Mouse (Mus musculus): ENCODE results near the gene Cela3a. TPM values are rescaled to one million over a fixed set of nuclear protein-coding genes. Genes with fewer than 3 reads are reported as not detected.

Cela3a gene
- polyA plus RNA-seq, 1 experiment from 2014 or later, result not detected

GRCm38 (mm10) chr4:137405571-137405970, 4.0 kb downstream of the Cela3a start:
- H3K4me3 ChIP-seq (replicated peaks), result no peak overlapping the region
- 91% methylated on average over 3 of the region's 3 CpGs for WGBS
- no peak overlapping the region for H3K9ac ChIP-seq (replicated peaks)
- H3K4me1 ChIP-seq, result no peaks in the 10 kb centered on the region
- H3K27me3 ChIP-seq (replicated peaks), result no peaks in the 10 kb centered on the region
- H3K36me3 ChIP-seq, result no peaks in the 10 kb centered on the region
- no peak for ATAC-seq (ENCODE audit: low FRiP score)
- no peak overlapping the region for H3K27ac ChIP-seq (replicated peaks)
- no peaks in the 10 kb centered on the region for H3K9me3 ChIP-seq (replicated peaks)
- H3K4me2 ChIP-seq, result no peak overlapping the region

- no peaks in the 10 kb centered on the region for H3K36me3 ChIP-seq
- WGBS, result 82% methylated on average over 15 of the region's 15 CpGs
- no peak for ATAC-seq (ENCODE audit: low FRiP score)
- no peaks in the 10 kb centered on the region for H3K27me3 ChIP-seq (replicated peaks)
- no peak overlapping the region for H3K4me3 ChIP-seq (replicated peaks)
- H3K9ac ChIP-seq (replicated peaks), result no peak overlapping the region
- H3K4me2 ChIP-seq, result no peak overlapping the region
- no peak overlapping the region for H3K27ac ChIP-seq (replicated peaks)
- no peaks in the 10 kb centered on the region for H3K4me1 ChIP-seq
- H3K9me3 ChIP-seq (replicated peaks), result no peaks in the 10 kb centered on the region
Observed at GRCm38 (mm10) chr4:137396641-137397525, 12.7 kb downstream of the Cela3a start.

GRCm38 (mm10) chr4:137393378-137394135, 16.0 kb downstream of the Cela3a start:
- ATAC-seq (ENCODE audit: low FRiP score), result no peak
- H3K4me1 ChIP-seq, result peaks cover 11% of the 10 kb centered on the region
- H3K4me3 ChIP-seq (replicated peaks), result no peak overlapping the region
- H3K36me3 ChIP-seq, result no peaks in the 10 kb centered on the region
- no peak overlapping the region for H3K9ac ChIP-seq (replicated peaks)
- WGBS, result 71% methylated on average over 9 of the region's 9 CpGs
- H3K4me2 ChIP-seq, result no peak overlapping the region
- no peak overlapping the region for H3K27ac ChIP-seq (replicated peaks)
- H3K27me3 ChIP-seq (replicated peaks), result no peaks in the 10 kb centered on the region
- no peaks in the 10 kb centered on the region for H3K9me3 ChIP-seq (replicated peaks)

GRCm38 (mm10) chr4:137392874-137393273, 16.7 kb downstream of the Cela3a start:
- 91% methylated on average over 9 of the region's 9 CpGs for WGBS
- Histone ChIP-seq H3K36me3 (no peaks in the 10 kb centered on the region), H3K9me3 (replicated peaks) (no peaks in the 10 kb centered on the region), H3K27ac (replicated peaks) (no peak overlapping the region), H3K4me2 (no peak overlapping the region), H3K4me1 (peaks cover 11% of the 10 kb centered on the region), H3K4me3 (replicated peaks) (no peak overlapping the region), H3K27me3 (replicated peaks) (no peaks in the 10 kb centered on the region), H3K9ac (replicated peaks) (no peak overlapping the region)
- ATAC-seq (ENCODE audit: low FRiP score), result no peak

GRCm38 (mm10) chr4:137391287-137391686, 18.3 kb downstream of the Cela3a start:
- Histone ChIP-seq H3K36me3 (no peaks in the 10 kb centered on the region), H3K27ac (replicated peaks) (no peak overlapping the region), H3K9me3 (replicated peaks) (no peaks in the 10 kb centered on the region), H3K4me3 (replicated peaks) (no peak overlapping the region), H3K9ac (replicated peaks) (no peak overlapping the region), H3K4me2 (no peak overlapping the region), H3K4me1 (peaks cover 19% of the 10 kb centered on the region), H3K27me3 (replicated peaks) (no peaks in the 10 kb centered on the region)
- no peak for ATAC-seq (ENCODE audit: low FRiP score)
- WGBS, result 92% methylated on average over 3 of the region's 3 CpGs

GRCm38 (mm10) chr4:137390196-137390595, 19.4 kb downstream of the Cela3a start:
- Histone ChIP-seq H3K27ac (replicated peaks) (no peak overlapping the region), H3K4me1 (peaks cover 19% of the 10 kb centered on the region), H3K4me2 (no peak overlapping the region), H3K9ac (replicated peaks) (no peak overlapping the region), H3K27me3 (replicated peaks) (no peaks in the 10 kb centered on the region), H3K4me3 (replicated peaks) (no peak overlapping the region), H3K9me3 (replicated peaks) (no peaks in the 10 kb centered on the region), H3K36me3 (no peaks in the 10 kb centered on the region)
- no peak for ATAC-seq (ENCODE audit: low FRiP score)
- 95% methylated on average over 4 of the region's 4 CpGs for WGBS

- H3K36me3 ChIP-seq, result no peaks in the 10 kb centered on the region
- H3K4me2 ChIP-seq, result peak overlapping the region; percentile 87
- peak overlapping the region; percentile 81 for H3K4me3 ChIP-seq (replicated peaks)
- H3K27me3 ChIP-seq (replicated peaks), result no peaks in the 10 kb centered on the region
- no peaks in the 10 kb centered on the region for H3K9me3 ChIP-seq (replicated peaks)
- peak overlapping the region; percentile 94 for H3K27ac ChIP-seq (replicated peaks)
- H3K4me1 ChIP-seq, result peaks cover 19% of the 10 kb centered on the region
- no peak for ATAC-seq (ENCODE audit: low FRiP score)
- 45% methylated on average over 6 of the region's 6 CpGs for WGBS
- peak overlapping the region; percentile 77; the same call in 1 of the 2 replicates for H3K9ac ChIP-seq (replicated peaks)
Observed at GRCm38 (mm10) chr4:137388983-137389382, 20.6 kb downstream of the Cela3a start.

GRCm38 (mm10) chr4:137388059-137388794, 21.4 kb downstream of the Cela3a start:
- no peaks in the 10 kb centered on the region for H3K9me3 ChIP-seq (replicated peaks)
- H3K36me3 ChIP-seq, result no peaks in the 10 kb centered on the region
- no peaks in the 10 kb centered on the region for H3K27me3 ChIP-seq (replicated peaks)
- H3K9ac ChIP-seq (replicated peaks), result peak overlapping the region; percentile 77
- H3K4me2 ChIP-seq, result peak overlapping the region; percentile 87
- peak; percentile 95 for ATAC-seq (ENCODE audit: low FRiP score)
- peak overlapping the region; percentile 94 for H3K27ac ChIP-seq (replicated peaks)
- H3K4me3 ChIP-seq (replicated peaks), result peak overlapping the region; percentile 81
- under 1% methylated on average over 46 of the region's 46 CpGs for WGBS
- H3K4me1 ChIP-seq, result peaks cover 19% of the 10 kb centered on the region

- WGBS, result 1% methylated on average over 20 of the region's 20 CpGs
- no peaks in the 10 kb centered on the region for H3K9me3 ChIP-seq (replicated peaks)
- H3K27me3 ChIP-seq (replicated peaks), result no peaks in the 10 kb centered on the region
- H3K9ac ChIP-seq (replicated peaks), result peak overlapping the region; percentile 77
- peak overlapping the region; percentile 94 for H3K27ac ChIP-seq (replicated peaks)
- H3K36me3 ChIP-seq, result no peaks in the 10 kb centered on the region
- no peak for ATAC-seq (ENCODE audit: low FRiP score)
- peak overlapping the region; percentile 87 for H3K4me2 ChIP-seq
- peaks cover 19% of the 10 kb centered on the region for H3K4me1 ChIP-seq
- H3K4me3 ChIP-seq (replicated peaks), result peak overlapping the region; percentile 81
Observed at GRCm38 (mm10) chr4:137387482-137388058, 22.0 kb downstream of the Cela3a start.

- ATAC-seq (ENCODE audit: low FRiP score), result no peak
- Histone ChIP-seq H3K9me3 (replicated peaks) (no peaks in the 10 kb centered on the region), H3K9ac (replicated peaks) (no peak overlapping the region), H3K4me3 (replicated peaks) (no peak overlapping the region), H3K27ac (replicated peaks) (no peak overlapping the region), H3K4me1 (peaks cover 5% of the 10 kb centered on the region; the same call in 1 of the 2 replicates), H3K36me3 (no peaks in the 10 kb centered on the region), H3K4me2 (peak overlapping the region; percentile 34), H3K27me3 (replicated peaks) (no peaks in the 10 kb centered on the region)
- WGBS, result 35% methylated on average over 15 of the region's 16 CpGs
Observed at GRCm38 (mm10) chr4:137380702-137381605, 28.6 kb downstream of the Cela3a start.
